Mouse (Mus musculus): ENCODE data around the gene Vps35l.

DNA sequence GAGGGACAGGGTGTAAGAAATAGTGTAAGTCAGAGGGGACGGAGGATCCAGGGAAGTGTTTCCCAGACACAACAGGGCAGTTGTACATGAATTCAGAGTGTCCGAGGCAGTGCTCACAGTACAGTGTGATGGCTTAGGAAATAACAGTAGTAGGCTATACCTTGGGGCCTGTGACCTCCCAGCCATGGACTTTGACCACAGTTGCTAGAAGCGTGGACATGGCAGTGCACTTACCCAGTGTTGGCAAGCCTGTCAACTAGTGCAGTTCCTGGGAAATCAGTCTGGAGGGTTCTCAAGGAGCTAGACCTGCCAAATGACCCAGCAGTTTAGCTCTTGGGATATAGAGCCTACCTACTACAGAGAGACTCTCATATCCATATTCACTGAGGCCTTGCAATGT lies 76.2 kb downstream of the Vps35l start:
- no peak for TF ChIP-seq CTCF (conservative IDR thresholded peaks at IDR 0.05; ENCODE audit: low read length)
- TF ChIP-seq POU5F1 (IDR thresholded peaks at IDR 0.05; ENCODE audit: borderline replicate concordance, low read length): no peak
- TF ChIP-seq NANOG (IDR thresholded peaks at IDR 0.05; ENCODE audit: borderline replicate concordance, low read length): no peak

Measured in E14TG2a.4 (cell line).